Mouse (Mus musculus) spleen, postnatal 14 days (tissue): ENCODE measurements at regions not wholly inside any gene's neighbourhood (a gene's known extent, or its start where the extent isn't known, plus 50 kb on each side); places are given as distances from the start of the nearest gene placed in this dataset.

Experiments used
- DNase-seq, 2 experiments: peaks; one replicate each; pipeline ENCODE4 v3.0.0; 2021 to 2022; ENCODE audit warnings: low spot score in 2 of 2

DNA sequence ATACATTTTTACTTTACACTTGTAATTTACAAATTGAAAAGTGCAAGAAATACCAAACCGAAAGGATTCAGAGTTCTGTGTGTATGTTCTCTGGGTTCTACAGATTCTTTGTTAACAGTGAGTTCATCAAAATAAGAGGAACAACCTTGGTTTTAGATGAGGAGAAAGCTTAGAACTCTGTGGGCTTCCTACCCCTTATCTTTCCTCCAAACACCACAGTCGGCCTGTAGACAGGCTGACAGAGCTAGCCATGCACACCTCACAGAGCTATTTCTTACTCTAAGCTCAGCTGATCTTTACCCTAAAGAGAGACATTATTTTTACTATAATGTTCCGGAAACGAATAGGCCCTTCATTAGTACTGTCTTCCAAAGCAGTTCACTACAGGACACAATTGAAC lies 67.7 kb upstream of the Zdhhc17 start:
- no peak for DNase-seq

DNA sequence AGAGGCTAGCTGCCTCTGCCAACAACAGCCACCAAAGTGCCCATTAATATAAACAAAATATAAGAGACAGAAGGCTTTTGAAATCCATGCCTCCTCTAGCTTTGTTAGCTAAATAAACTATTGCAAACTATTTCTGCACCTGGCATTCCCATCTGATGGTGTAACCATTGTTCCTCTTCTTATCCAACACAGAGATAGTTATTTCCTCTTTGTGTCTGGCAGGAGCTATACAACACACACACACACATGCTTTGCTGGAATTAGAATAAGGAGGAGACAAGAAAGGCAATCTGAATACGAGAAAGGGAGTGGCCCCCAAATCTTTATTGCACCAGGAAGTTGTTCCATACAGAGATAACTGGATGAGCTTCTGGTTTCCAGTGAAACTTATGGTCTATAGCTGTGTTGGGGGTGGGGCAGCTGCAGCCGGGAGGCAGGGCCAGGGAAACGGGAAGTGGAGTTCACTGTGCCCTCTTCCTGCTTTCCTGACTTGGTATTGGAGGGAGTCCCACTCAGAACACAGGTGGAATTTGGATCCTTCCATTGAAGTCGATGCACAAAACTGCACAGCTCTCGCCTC lies 64.0 kb upstream of the Zdhhc17 start:
- DNase-seq: no peak

DNA sequence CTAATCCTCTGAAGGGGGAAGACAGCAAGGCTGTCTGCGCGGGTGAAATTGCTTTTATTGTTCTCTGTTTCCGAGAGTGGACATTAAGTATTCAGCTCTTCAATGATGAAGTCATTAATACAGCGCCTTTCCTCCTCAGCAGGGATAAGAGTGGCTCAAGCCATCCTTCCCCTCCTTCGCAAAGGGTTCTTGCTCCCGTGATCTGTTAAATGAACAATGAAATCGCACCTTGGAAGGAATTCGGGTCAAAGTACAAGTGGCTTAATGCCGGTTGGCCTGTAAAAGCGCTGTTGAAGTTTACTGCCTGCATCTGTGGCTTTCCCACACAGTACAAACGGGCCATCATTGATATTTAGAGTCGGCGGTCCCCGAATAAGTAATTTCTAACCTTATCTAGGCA lies 63.3 kb upstream of the Zdhhc17 start:
- DNase-seq: no peak

DNA sequence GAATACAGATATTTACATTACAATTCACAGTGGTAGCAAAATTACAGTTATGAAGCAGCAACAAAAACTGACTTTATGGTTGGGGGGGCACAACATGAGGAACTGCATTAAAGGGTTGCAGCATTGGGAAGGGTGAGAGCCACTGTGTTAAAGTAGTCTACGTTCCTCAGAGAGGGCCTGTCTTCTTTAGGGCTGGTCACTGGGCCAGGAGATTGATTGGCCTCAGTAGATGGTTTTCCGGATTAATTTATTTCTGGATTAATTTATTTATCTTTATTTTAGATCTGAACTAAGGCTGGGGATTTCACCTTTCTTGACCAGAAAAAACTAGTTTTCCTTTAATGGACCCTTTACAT lies 62.6 kb upstream of the Zdhhc17 start:
- DNase-seq: no peak

DNA sequence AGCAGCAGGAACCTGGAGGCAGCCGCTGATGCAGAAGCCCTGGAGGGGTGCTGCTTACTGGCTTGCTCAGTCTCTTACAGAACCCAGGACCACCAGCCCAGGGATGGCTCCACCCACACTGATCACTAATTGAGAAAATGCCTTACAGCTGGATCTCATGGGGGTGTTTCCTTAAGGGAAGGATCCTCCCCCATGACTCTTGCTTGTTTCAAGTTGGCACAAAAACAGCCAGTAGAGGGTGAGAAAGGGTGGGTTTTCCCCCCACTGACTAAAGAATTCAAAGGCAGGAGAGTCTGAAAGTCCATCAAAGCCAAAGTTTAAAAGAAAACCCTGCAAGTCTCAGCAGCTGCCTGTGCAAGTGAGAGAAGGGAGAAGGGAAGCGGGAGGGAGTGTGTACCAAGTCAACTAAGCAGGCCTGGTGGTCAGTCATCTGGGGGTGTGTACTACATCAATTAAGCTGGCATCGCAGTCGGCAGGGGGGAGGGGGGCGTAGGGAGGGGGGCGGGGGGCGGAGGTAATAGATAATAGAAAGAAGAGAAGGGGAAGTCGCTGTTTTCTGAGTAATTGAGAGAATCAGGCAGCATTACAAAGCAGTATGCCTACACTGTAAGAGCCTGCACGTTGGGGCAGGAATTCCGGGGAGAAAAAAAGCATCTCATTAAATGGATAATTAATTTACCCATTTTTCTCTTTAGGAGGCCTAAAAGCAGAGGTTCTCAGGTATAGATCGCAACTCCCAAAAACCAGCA lies 62.0 kb upstream of the Zdhhc17 start:
- no peak for DNase-seq

DNA sequence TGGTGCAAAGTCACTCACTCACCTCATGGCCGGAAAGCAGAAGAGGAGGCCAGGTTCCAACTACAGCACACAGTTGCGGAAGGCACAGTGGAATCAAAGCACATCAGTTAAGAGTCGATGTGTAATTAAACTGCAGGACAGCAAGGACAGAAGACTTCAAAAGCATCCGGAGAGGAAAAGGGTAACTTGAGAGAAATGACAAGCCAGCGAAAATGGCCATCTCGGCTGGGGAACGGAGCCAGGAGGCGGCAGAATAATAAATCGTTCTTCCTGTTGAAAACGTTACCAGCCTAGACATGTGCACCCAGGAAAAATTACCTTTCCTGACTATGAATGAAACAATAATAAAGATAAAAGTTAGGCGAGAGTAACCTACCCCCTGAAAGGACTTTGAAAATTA lies 56.2 kb upstream of the Zdhhc17 start:
- no peak for DNase-seq

DNA sequence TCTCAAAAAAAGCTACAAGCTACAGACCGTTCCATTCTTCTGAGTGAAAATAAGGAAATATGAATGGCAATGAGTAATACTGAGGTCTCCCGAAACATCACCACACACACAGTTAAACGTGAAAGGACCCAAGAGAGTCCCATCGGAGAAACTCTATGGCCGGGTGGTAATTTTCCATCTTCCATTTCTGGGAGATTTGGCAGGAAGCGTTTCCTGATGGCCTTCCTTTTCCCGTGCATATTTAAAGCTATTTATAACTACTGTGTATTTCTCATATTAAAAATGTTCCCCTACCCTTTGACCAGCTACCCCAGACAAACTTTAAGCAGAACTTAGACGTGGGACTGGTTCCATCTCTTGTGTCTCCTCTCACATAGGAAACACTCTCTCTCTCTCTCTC lies 50.7 kb upstream of the Zdhhc17 start:
- no peak for DNase-seq
